ENCODE assay signal across 8 mouse cellular contexts in the genomic region with DNA sequence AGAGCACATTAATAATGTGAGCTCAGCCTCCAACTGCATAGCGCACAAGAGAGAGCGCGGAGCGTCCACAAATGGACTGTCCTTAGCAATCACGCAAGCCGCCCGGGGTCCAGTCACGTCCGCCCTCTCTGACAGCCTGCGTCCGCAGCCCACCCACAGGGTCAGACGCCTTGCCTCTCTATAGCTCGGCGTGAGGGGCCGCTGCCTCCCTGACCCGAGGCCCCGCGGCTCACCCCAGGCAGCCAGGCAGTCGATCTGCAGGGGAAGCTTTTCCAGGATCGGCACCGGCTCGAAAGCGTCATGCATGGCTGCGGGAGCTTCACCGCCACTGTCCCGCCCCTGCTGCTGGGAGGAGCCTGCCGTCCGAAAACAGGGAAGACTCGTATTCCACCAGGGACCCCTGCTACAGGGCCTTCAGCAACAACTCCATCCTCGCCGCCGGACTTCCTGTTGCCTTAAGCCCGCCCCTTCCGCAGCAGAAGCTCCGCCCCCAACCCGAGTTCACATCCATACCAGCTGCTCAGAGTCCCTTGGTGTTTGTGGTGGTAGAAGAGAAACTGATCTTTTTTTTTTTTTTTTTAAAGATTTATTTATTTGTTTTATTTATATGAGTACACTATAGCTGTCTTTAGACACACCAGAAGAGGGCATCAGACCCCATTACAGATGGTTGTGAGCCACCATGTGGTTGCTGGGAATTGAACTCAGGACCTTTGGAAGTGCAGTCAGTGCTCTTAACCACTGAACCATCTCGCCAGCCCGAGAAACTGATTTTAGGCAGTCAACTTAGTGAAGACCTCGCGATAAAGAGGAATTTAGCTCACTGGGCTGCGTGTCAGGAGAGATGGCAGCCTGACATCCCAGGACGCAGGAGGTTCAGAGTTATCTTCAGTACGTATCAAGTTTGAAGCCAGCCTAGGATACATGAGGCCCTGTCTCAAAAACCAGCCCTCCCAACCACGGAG. TPM values are rescaled to one million over a fixed set of nuclear protein-coding genes. Genes with fewer than 3 reads are reported as not detected.
A peak's percentile ranks its signal among the peaks of the same experiment; 100 is the strongest.
DNase-seq lines count a peak whose midpoint lies in the region; ATAC-seq lines count a peak whose summit lies in the region.

A gene (minus strand): TSS at position 456 of the 965 bp plus-strand sequence.

- 13% methylated on average over 44 of the region's 44 CpGs for WGBS in forebrain, embryonic 14.5 days
- WGBS in neural tube, embryonic 15.5 days = 12% methylated on average over 44 of the region's 44 CpGs

- intact Hi-C loops in heart, postnatal 14 days (cut with DNase I) = no loop called here

- peaks cover 9% of the 10 kb centered on the region for H3K4me1 ChIP-seq in forebrain, embryonic 14.5 days (ENCODE audit: control insufficient read depth, insufficient read depth, low read length)
- peaks cover 27% of the 10 kb centered on the region for H3K4me1 ChIP-seq in neural tube, embryonic 15.5 days

- no peaks in the 10 kb centered on the region for H3K9me3 ChIP-seq in forebrain, embryonic 14.5 days (replicated peaks; ENCODE audit: control insufficient read depth, low read length)
- no peaks in the 10 kb centered on the region for H3K9me3 ChIP-seq in neural tube, embryonic 15.5 days (replicated peaks)

- peak; percentile 95 for DNase-seq in ES-CJ7 (ENCODE audit: low read depth, low spot score)
- DNase-seq in cerebellum, adult 11 months = peak; percentile 79
- DNase-seq in forebrain, embryonic 14.5 days (ENCODE audit: low spot score) = peak; percentile 92
- peak; percentile 85 to 92 for DNase-seq in heart, postnatal 14 days
- DNase-seq in layer of hippocampus, adult 11-12 months (ENCODE audit: low spot score) = peak; percentile 89
- DNase-seq in lung, adult 18-20 months = peak; percentile 89 to 92
- DNase-seq in testis, postnatal 14 days (ENCODE audit: low spot score) = peak; percentile 90

- H3K27ac ChIP-seq in forebrain, embryonic 14.5 days (ENCODE audit: low read depth, low read length) = peak within 1 kb of the TSS; percentile 58; the same call in 1 of the 2 replicates
- H3K27ac ChIP-seq in neural tube, embryonic 15.5 days (replicated peaks) = peak within 1 kb of the TSS; percentile 81

- peaks cover 46% of the 10 kb centered on the region for H3K36me3 ChIP-seq in forebrain, embryonic 14.5 days (ENCODE audit: control insufficient read depth, insufficient read depth, low read length)
- H3K36me3 ChIP-seq in neural tube, embryonic 15.5 days = peaks cover 41% of the 10 kb centered on the region

- peak within 1 kb of the TSS; percentile 76 for H3K4me2 ChIP-seq in forebrain, embryonic 14.5 days (ENCODE audit: low read length)
- H3K4me2 ChIP-seq in neural tube, embryonic 15.5 days = peak within 1 kb of the TSS; percentile 64

- ATAC-seq in forebrain, embryonic 14.5 days = peak; percentile 99
- ATAC-seq in neural tube, embryonic 15.5 days (ENCODE audit: low FRiP score) = peak; percentile 98

- peak within 1 kb of the TSS; percentile 93 for H3K4me3 ChIP-seq in forebrain, embryonic 14.5 days (ENCODE audit: low read depth, low read length)
- peak within 1 kb of the TSS; percentile 99 for H3K4me3 ChIP-seq in neural tube, embryonic 15.5 days (replicated peaks)

- H3K9ac ChIP-seq in forebrain, embryonic 14.5 days (ENCODE audit: low read length) = peak within 1 kb of the TSS; percentile 89
- H3K9ac ChIP-seq in neural tube, embryonic 15.5 days (replicated peaks) = peak within 1 kb of the TSS; percentile 90

- no peaks in the 10 kb centered on the region for H3K27me3 ChIP-seq in forebrain, embryonic 14.5 days (replicated peaks; ENCODE audit: control insufficient read depth, insufficient read depth, low read length)
- H3K27me3 ChIP-seq in neural tube, embryonic 15.5 days (replicated peaks) = no peaks in the 10 kb centered on the region

RNA-seq across cellular contexts. Expression of the gene that starts here (rescaled TPM):
- 53.6 and 58.1 TPM in 2 replicates for polyA plus RNA-seq in forebrain, embryonic 14.5 days (2014; fragmentation: Nextera tagmentation; extraction: Ambion mirVana)
- 10 to 100 TPM; 26.4 to 28.9 TPM for total RNA-seq in heart, postnatal 14 days (2021)
- 35.1 and 36.6 TPM in 2 replicates for polyA plus RNA-seq in neural tube, embryonic 15.5 days (2015; fragmentation: Nextera tagmentation; extraction: Ambion mirVana)

Comparison
In these comparisons a context has a peak if more than half of its experiments do, and no peak if none do; other contexts are left out.
1. Peak in every context shown above with its lines: DNase-seq, ATAC-seq, H3K4me3 ChIP-seq and H3K27ac ChIP-seq.